Mouse (Mus musculus): ENCODE measurements around the gene Asic4. TPM values are rescaled to one million over a fixed set of nuclear protein-coding genes. Genes with fewer than 3 reads are reported as not detected.
A peak's percentile ranks its signal among the peaks of the same experiment; 100 is the strongest.

The Asic4 gene
- polyA plus RNA-seq, 1 experiment = not detected

DNA sequence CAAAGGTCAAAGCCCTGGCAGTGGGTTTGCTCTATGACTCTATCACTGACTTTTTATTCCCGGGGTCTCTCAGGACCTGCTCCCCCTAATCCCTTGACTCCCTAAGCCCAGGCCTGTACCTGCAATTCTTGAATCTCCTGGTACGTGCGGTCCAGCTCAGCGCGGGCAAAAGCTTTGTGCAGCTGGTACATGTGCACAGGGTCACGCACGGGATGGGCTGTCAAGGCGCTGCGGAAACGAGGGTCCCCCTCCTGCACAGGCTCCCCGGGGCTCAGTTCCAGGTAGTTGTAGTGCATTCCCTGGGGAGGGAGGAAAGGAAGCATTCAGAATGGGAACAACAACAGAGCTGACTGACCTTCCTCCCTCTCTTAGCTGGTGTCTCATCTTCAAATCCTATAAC lies 26.2 kb downstream of the Asic4 start:
- Histone ChIP-seq H3K4me1 (ENCODE audit: control insufficient read depth, insufficient read depth, low read length) (peaks cover 26% of the 10 kb centered on the region), H3K27ac (ENCODE audit: insufficient read depth, low read depth, low read length) (no peak overlapping the region), H3K4me3 (ENCODE audit: insufficient read depth, low read depth, low read length) (no peak overlapping the region)
- 94% methylated on average over 11 of the region's 11 CpGs for WGBS
- TF ChIP-seq CTCF (IDR thresholded peaks at IDR 0.05; ENCODE audit: insufficient read depth, low read depth, low read length) (no peak), POLR2A (IDR thresholded peaks at IDR 0.05; ENCODE audit: insufficient read depth, low read depth, low read length) (no peak)

GRCm38 (mm10) chr1:75477264-75477965 lies 27.2 kb downstream of the Asic4 start:
- 6% methylated on average over 35 of the region's 35 CpGs for WGBS
- Histone ChIP-seq H3K27ac (ENCODE audit: insufficient read depth, low read depth, low read length) (no peak overlapping the region), H3K4me3 (ENCODE audit: insufficient read depth, low read depth, low read length) (peak overlapping the region; percentile 42), H3K4me1 (ENCODE audit: control insufficient read depth, insufficient read depth, low read length) (peaks cover 29% of the 10 kb centered on the region)
- peak; percentile 99 for TF ChIP-seq CTCF (IDR thresholded peaks at IDR 0.05; ENCODE audit: insufficient read depth, low read depth, low read length)
- no peak for TF ChIP-seq POLR2A (IDR thresholded peaks at IDR 0.05; ENCODE audit: insufficient read depth, low read depth, low read length)

DNA sequence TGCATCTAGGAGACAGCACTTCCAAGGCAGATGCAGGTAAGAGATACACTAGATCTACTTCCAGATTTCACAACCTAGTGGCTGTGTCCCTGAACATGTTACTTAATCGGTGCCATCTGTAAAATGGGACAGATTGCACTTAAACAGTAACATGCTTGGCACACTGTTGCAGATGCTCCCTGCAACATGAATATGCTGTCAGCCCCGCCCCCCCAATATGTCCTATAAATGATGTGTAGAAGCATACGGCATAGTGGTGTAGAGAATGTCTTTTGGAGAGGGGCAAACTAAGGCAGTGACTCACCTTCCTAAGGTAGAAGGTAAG lies 27.7 kb downstream of the Asic4 start:
- Histone ChIP-seq H3K4me1 (ENCODE audit: control insufficient read depth, insufficient read depth, low read length) (peaks cover 34% of the 10 kb centered on the region), H3K4me3 (ENCODE audit: insufficient read depth, low read depth, low read length) (no peak overlapping the region; the same call in 1 of the 2 replicates), H3K27ac (ENCODE audit: insufficient read depth, low read depth, low read length) (no peak overlapping the region)
- WGBS = 35% methylated on average over 3 of the region's 3 CpGs
- TF ChIP-seq CTCF (IDR thresholded peaks at IDR 0.05; ENCODE audit: insufficient read depth, low read depth, low read length) (no peak), POLR2A (IDR thresholded peaks at IDR 0.05; ENCODE audit: insufficient read depth, low read depth, low read length) (no peak)

- Histone ChIP-seq H3K4me1 (ENCODE audit: control insufficient read depth, insufficient read depth, low read length) (peaks cover 36% of the 10 kb centered on the region), H3K4me3 (ENCODE audit: insufficient read depth, low read depth, low read length) (peak overlapping the region; percentile 82), H3K27ac (ENCODE audit: insufficient read depth, low read depth, low read length) (peak overlapping the region; percentile 76; the same call in 1 of the 2 replicates)
- under 1% methylated on average over 25 of the region's 25 CpGs for WGBS
- TF ChIP-seq POLR2A (IDR thresholded peaks at IDR 0.05; ENCODE audit: insufficient read depth, low read depth, low read length) = no peak
- TF ChIP-seq CTCF (IDR thresholded peaks at IDR 0.05; ENCODE audit: insufficient read depth, low read depth, low read length) = no peak
These were observed 28.3 kb downstream of the Asic4 start for GRCm38 (mm10) chr1:75478497-75478896.

DNA sequence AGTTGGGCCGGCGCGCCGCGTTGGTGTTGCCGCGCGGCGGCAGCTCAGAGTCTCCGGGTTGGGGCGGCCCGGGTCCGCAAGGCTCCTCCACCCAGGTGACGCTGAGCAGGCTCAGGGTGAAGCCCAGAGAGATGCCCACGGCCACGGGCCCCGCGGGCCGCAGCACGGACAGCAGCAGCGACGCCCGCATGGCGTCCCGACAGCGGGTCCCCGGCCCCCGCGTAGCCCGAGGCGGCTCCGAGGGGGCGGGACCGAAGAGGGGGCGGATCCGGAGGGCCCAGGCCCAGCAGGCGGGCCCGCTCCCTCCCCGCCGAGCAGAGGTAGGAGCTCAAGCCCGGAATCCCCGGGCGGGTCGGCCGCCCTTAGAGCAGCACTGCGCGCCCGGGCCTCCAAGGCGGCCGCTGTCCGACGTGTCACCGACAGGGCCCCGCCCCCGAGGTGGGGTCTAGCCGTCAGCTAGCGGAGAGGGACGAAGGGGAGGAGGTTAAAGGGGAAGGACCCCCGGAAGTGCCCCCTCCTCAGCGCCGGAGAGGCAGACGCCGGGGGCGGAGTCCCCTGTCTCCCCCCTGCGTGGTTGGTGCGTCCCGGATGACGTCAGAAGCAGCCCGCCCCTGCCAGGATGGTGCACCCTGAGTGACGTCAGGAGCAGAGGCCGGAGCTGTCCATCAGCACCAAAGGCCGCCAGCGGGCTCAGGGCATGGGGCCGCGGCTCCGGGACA lies 28.8 kb downstream of the Asic4 start, which contains the start of the genes Chpf and Tmem198:
TSS of gene Chpf (minus strand) at position 392 of the 719 bp plus-strand sequence.
TSS of gene Tmem198 (plus strand) at position 617 of the 719 bp plus-strand sequence.
- TF ChIP-seq POLR2A (IDR thresholded peaks at IDR 0.05; ENCODE audit: insufficient read depth, low read depth, low read length) (peak; percentile 73), CTCF (IDR thresholded peaks at IDR 0.05; ENCODE audit: insufficient read depth, low read depth, low read length) (no peak)
- Histone ChIP-seq H3K27ac (ENCODE audit: insufficient read depth, low read depth, low read length) (peak within 1 kb of the TSS; percentile 76), H3K4me3 (ENCODE audit: insufficient read depth, low read depth, low read length) (peak within 1 kb of the TSS; percentile 82), H3K4me1 (ENCODE audit: control insufficient read depth, insufficient read depth, low read length) (peaks cover 33% of the 10 kb centered on the region)
- WGBS = under 1% methylated on average over 76 of the region's 76 CpGs

DNA sequence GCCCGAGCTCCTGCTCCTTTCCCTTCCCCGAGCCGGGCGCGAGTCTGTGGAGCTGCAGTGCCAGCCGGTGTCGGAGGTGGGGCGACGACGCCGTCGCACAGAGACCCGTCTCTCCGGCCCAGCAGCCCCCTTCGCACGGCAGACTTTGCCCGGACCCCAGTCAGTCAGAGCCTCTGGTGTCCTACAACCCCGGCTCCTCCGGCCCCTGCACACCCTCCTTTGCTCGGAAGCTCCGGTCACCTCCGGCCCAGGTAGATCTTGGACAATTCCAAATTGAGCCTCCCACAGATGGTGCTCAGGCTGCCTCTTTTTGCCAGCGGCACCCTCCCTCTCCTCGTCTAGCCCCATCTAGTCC lies 29.4 kb downstream of the Asic4 start:
- 1% methylated on average over 24 of the region's 24 CpGs for WGBS
- peaks cover 31% of the 10 kb centered on the region for H3K4me1 ChIP-seq (ENCODE audit: control insufficient read depth, insufficient read depth, low read length)
- peak overlapping the region; percentile 82 for H3K4me3 ChIP-seq (ENCODE audit: insufficient read depth, low read depth, low read length)
- TF ChIP-seq CTCF (IDR thresholded peaks at IDR 0.05; ENCODE audit: insufficient read depth, low read depth, low read length) (no peak), POLR2A (IDR thresholded peaks at IDR 0.05; ENCODE audit: insufficient read depth, low read depth, low read length) (no peak)
- peak overlapping the region; percentile 76 for H3K27ac ChIP-seq (ENCODE audit: insufficient read depth, low read depth, low read length)

DNA sequence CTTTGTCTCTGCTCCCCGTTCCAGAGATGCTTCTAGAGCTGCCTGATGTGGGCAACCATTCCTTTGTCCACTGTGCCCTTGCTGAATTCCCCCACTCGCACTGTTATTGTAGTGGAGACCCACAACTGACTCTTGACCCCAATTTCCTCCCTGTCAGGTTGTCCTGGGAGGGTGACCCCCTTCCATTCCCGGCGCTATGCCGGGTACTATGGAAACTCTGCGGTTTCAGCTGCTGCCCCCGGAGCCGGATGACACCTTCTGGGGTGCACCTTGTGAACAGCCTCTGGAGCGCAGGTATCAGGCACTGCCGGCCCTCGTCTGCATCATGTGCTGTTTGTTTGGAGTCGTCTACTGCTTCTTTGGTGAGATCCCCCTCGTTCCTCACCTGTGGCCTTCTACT lies 29.8 kb downstream of the Asic4 start:
- Histone ChIP-seq H3K4me3 (ENCODE audit: insufficient read depth, low read depth, low read length) (peak overlapping the region; percentile 82), H3K27ac (ENCODE audit: insufficient read depth, low read depth, low read length) (peak overlapping the region; percentile 76), H3K4me1 (ENCODE audit: control insufficient read depth, insufficient read depth, low read length) (peaks cover 28% of the 10 kb centered on the region)
- 9% methylated on average over 13 of the region's 13 CpGs for WGBS
- TF ChIP-seq CTCF (IDR thresholded peaks at IDR 0.05; ENCODE audit: insufficient read depth, low read depth, low read length) (no peak), POLR2A (IDR thresholded peaks at IDR 0.05; ENCODE audit: insufficient read depth, low read depth, low read length) (no peak)

DNA sequence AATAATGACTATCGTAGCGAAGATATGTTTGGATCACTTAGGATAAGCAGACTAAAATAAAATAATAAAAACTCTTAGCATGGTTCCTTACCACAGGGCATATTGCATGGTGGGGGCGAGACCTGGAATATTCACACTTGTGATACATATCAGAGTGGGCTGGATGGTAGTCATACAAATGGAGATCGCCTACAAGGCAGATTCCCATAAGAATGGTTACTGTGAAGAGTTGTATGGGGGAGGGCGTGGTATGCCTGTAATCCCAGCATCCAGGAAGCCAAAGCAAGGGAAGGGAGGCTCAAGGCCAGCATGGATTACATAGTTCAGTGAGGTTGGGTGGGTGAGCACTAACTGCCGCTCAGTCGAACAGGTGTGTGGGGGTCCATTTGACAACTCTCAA lies 30.5 kb downstream of the Asic4 start:
- Histone ChIP-seq H3K4me1 (ENCODE audit: control insufficient read depth, insufficient read depth, low read length) (peaks cover 27% of the 10 kb centered on the region), H3K27ac (ENCODE audit: insufficient read depth, low read depth, low read length) (no peak overlapping the region), H3K4me3 (ENCODE audit: insufficient read depth, low read depth, low read length) (0 out of 2 replicates have a peak overlapping the region, but pooled peaks have one; percentile 7)
- no peak for TF ChIP-seq CTCF (IDR thresholded peaks at IDR 0.05; ENCODE audit: insufficient read depth, low read depth, low read length)
- no peak for TF ChIP-seq POLR2A (IDR thresholded peaks at IDR 0.05; ENCODE audit: insufficient read depth, low read depth, low read length)
- 73% methylated on average over 7 of the region's 7 CpGs for WGBS

DNA sequence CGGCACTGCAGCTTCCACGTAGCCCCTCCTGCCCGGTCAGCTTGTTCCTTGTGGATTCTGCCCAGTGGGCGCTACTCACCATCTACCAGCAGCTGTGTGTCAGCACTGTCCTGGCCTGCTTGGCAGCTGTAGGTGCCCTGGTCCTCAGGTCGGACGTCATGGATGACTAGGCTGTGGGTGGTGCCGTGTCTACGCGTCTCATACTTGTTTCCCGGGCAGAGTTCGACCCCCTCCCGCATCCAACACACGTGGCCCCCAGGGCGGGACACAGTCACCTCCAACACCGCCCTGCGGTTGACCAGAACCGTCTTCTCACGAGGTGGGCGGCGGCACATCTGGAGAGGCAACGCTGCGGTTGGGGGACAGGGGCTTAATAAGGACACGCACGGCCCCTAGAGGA lies 36.3 kb downstream of the Asic4 start:
- Histone ChIP-seq H3K4me3 (ENCODE audit: insufficient read depth, low read depth, low read length) (no peak overlapping the region; the same call in 1 of the 2 replicates), H3K4me1 (ENCODE audit: control insufficient read depth, insufficient read depth, low read length) (peaks cover 30% of the 10 kb centered on the region), H3K27ac (ENCODE audit: insufficient read depth, low read depth, low read length) (no peak overlapping the region)
- 23% methylated on average over 24 of the region's 24 CpGs for WGBS
- no peak for TF ChIP-seq CTCF (IDR thresholded peaks at IDR 0.05; ENCODE audit: insufficient read depth, low read depth, low read length)
- TF ChIP-seq POLR2A (IDR thresholded peaks at IDR 0.05; ENCODE audit: insufficient read depth, low read depth, low read length) = no peak
